Mouse (Mus musculus): ENCODE data around the gene Rnf227. TPM values are rescaled to one million over a fixed set of nuclear protein-coding genes. Genes with fewer than 3 reads are reported as not detected.

The Rnf227 gene
- polyA plus RNA-seq, 1 experiment, result 135 TPM

DNA sequence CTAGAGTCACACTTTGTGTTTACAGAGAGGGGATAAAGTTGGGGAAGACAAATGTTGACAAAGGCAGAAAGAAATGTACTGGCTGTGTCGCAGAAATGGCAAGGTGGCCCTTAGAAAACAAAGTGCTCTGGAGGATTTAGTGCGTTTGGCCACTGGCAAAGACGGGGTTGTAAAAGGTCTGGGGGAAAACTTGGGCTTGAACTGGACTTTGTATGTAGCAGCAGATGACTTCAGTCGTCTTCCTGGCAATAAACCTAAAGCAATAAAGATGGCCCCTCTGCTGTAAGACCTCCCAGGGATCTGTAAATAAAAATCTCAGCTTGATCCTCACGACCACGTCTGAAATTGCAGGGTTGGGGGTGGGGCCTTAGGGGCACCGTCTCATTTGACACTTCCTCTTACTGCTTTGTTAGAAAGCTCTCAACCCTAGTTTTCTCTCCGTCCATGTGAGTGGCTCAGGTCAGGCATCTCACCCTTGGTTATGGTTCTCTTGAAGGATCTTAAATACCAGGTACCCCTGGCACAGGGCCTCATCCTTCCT is 7.5 kb upstream of the Rnf227 start:
- H3K4me3 ChIP-seq (replicated peaks; ENCODE audit: insufficient read depth, low read depth, low read length), result no peak overlapping the region
- TF ChIP-seq CTCF (IDR thresholded peaks at IDR 0.05; ENCODE audit: borderline replicate concordance, insufficient read depth, low read depth, low read length), result no peak
- TF ChIP-seq POLR2A (IDR thresholded peaks at IDR 0.05; ENCODE audit: borderline replicate concordance, insufficient read depth, low read length), result no peak
- H3K4me1 ChIP-seq (ENCODE audit: control insufficient read depth, insufficient read depth, low read length), result peaks cover 5% of the 10 kb centered on the region; the same call in 1 of the 2 replicates
- no peaks in the 10 kb centered on the region for H3K27me3 ChIP-seq (ENCODE audit: control insufficient read depth, insufficient read depth, low read length)
- DNase-seq, result no peak
- no peak overlapping the region for H3K27ac ChIP-seq (ENCODE audit: insufficient read depth, low read length)
- 60% methylated on average over 8 of the region's 8 CpGs for WGBS

DNA sequence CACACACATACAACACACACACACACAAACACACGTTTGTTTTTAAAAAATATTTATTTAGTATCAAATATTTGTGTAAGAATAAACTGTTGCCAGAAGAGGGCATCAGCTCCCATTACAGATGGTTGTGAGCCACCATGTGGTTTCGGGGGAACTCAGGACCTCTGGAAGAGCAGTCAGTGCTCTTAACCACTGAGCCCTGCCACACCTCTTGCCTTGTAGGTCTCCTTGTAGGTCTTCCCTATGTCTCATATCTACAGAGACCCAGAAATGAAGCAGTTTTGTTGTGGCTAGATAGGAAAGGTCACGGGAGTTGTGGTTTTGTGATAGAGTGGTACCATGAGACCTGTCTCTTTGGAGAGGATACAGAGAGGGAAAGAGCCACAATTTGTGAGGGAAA is 6.3 kb upstream of the Rnf227 start:
- Histone ChIP-seq H3K27me3 (ENCODE audit: control insufficient read depth, insufficient read depth, low read length) (no peaks in the 10 kb centered on the region), H3K4me1 (ENCODE audit: control insufficient read depth, insufficient read depth, low read length) (peaks cover 5% of the 10 kb centered on the region; the same call in 1 of the 2 replicates), H3K27ac (ENCODE audit: insufficient read depth, low read length) (no peak overlapping the region), H3K4me3 (replicated peaks; ENCODE audit: insufficient read depth, low read depth, low read length) (no peak overlapping the region)
- TF ChIP-seq POLR2A (IDR thresholded peaks at IDR 0.05; ENCODE audit: borderline replicate concordance, insufficient read depth, low read length) (no peak), CTCF (IDR thresholded peaks at IDR 0.05; ENCODE audit: borderline replicate concordance, insufficient read depth, low read depth, low read length) (no peak)
- 62% methylated on average over 3 of the region's 3 CpGs for WGBS
- DNase-seq, result no peak

DNA sequence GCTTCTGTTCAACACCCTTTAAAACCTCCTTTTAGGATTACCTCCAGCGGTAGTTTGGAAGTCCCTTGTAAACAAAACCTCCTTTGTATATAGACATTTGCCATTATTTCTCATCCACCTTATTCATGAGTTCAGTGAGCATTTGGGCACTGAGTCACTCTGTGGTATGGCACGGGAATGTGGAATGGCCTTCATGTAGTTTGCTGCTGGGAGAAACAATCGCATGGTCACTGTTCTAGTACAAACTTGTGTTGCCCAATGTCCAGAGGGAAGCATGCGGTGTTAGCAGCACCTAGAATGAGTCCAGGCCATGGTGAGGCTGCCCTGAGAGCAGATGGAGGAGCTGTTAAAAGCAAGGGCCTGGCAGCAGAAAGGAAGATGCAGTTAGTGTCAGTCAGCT is 5.5 kb upstream of the Rnf227 start:
- 81% methylated on average over 4 of the region's 4 CpGs for WGBS
- Histone ChIP-seq H3K4me3 (replicated peaks; ENCODE audit: insufficient read depth, low read depth, low read length) (no peak overlapping the region), H3K4me1 (ENCODE audit: control insufficient read depth, insufficient read depth, low read length) (peaks cover 5% of the 10 kb centered on the region; the same call in 1 of the 2 replicates), H3K27ac (ENCODE audit: insufficient read depth, low read length) (no peak overlapping the region), H3K27me3 (ENCODE audit: control insufficient read depth, insufficient read depth, low read length) (no peaks in the 10 kb centered on the region)
- DNase-seq, result no peak
- TF ChIP-seq CTCF (IDR thresholded peaks at IDR 0.05; ENCODE audit: borderline replicate concordance, insufficient read depth, low read depth, low read length) (no peak), POLR2A (IDR thresholded peaks at IDR 0.05; ENCODE audit: borderline replicate concordance, insufficient read depth, low read length) (no peak)

DNA sequence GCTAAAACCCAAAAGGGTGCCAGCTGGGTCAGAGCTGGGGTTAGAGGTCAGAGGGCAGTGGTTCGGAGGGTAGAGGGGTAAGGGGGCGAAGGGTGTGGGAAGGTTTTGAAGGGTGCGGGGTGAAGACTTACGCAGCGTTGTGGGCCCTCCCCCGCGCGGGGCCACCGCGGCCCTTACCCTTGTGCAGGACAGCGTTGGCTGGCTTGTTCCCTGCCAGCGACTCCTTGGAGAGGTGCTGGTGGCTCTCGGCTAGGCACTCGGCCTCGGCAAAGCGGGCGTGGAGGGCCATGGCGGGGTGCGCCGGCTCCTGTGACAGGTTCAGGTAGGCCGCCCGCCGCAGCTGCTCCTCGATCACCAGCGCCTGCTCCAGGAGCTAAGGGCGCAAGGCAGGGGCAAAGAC is 6.2 kb downstream of the Rnf227 start:
- no peak for DNase-seq
- no peak overlapping the region for H3K27ac ChIP-seq (ENCODE audit: insufficient read depth, low read length)
- H3K4me1 ChIP-seq (ENCODE audit: control insufficient read depth, insufficient read depth, low read length), result no peaks in the 10 kb centered on the region; the same call in 1 of the 2 replicates
- H3K27me3 ChIP-seq (ENCODE audit: control insufficient read depth, insufficient read depth, low read length), result no peaks in the 10 kb centered on the region
- 87% methylated on average over 24 of the region's 26 CpGs for whole genome bisulfite sequencing
- TF ChIP-seq POLR2A (IDR thresholded peaks at IDR 0.05; ENCODE audit: borderline replicate concordance, insufficient read depth, low read length), result no peak
- TF ChIP-seq CTCF (IDR thresholded peaks at IDR 0.05; ENCODE audit: borderline replicate concordance, insufficient read depth, low read depth, low read length), result no peak
- H3K4me3 ChIP-seq (replicated peaks; ENCODE audit: insufficient read depth, low read depth, low read length), result no peak overlapping the region

DNA sequence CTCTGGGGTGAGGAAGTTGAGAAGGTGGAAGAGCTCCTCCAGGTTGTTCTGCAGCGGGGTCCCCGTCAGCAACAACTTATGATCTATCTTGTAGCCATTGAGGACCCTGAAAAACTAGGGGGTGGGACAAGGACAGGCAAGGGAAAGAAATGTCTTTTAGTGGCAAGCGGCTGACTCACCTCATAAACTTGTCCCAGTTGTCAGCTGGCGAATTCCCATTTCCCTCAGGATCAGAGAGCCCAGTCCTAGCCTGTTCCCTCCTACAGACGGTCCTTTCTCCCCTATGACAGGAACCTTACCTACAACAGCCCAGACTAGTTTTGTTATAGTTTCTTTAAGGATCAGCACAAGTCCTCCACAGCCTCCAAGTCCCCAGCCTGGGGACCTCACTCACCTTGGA is 16.3 kb downstream of the Rnf227 start:
- WGBS, result 94% methylated on average over 5 of the region's 5 CpGs
- no peak overlapping the region for H3K4me3 ChIP-seq (replicated peaks; ENCODE audit: insufficient read depth, low read depth, low read length)

DNA sequence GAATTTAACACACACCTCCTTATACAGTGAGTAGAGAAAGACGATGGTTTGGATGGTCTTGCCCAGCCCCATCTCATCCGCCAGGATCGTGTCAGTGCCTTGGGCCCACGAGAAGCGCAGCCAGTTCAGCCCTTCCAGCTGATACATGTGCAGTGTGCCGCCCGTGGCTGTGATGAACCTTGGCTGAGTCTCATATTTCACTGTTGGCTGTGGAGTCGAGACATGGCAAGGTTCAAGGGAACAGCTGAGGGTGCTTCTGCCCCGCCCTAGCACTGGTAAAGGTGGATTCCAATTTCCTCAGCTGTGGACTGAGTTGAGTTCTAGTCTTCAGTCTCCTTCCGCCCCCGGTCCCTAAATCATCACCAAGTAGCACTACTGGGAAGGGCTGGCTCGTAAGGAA is 17.4 kb downstream of the Rnf227 start:
- Histone ChIP-seq H3K4me3 (replicated peaks; ENCODE audit: insufficient read depth, low read depth, low read length) (no peak overlapping the region), H3K27me3 (ENCODE audit: control insufficient read depth, insufficient read depth, low read length) (no peaks in the 10 kb centered on the region), H3K27ac (ENCODE audit: insufficient read depth, low read length) (no peak overlapping the region), H3K4me1 (ENCODE audit: control insufficient read depth, insufficient read depth, low read length) (no peaks in the 10 kb centered on the region)
- 74% methylated on average over 12 of the region's 12 CpGs for WGBS
- DNase-seq, result no peak
- no peak for TF ChIP-seq CTCF (IDR thresholded peaks at IDR 0.05; ENCODE audit: borderline replicate concordance, insufficient read depth, low read depth, low read length)

More for the DNA sequence above, 16.3 kb downstream of the Rnf227 start:
- DNase-seq, result no peak
- no peaks in the 10 kb centered on the region for H3K4me1 ChIP-seq (ENCODE audit: control insufficient read depth, insufficient read depth, low read length)
- H3K27me3 ChIP-seq (ENCODE audit: control insufficient read depth, insufficient read depth, low read length), result no peaks in the 10 kb centered on the region
- no peak overlapping the region for H3K27ac ChIP-seq (ENCODE audit: insufficient read depth, low read length)
- TF ChIP-seq CTCF (IDR thresholded peaks at IDR 0.05; ENCODE audit: borderline replicate concordance, insufficient read depth, low read depth, low read length) (no peak), POLR2A (IDR thresholded peaks at IDR 0.05; ENCODE audit: borderline replicate concordance, insufficient read depth, low read length) (no peak)

DNA sequence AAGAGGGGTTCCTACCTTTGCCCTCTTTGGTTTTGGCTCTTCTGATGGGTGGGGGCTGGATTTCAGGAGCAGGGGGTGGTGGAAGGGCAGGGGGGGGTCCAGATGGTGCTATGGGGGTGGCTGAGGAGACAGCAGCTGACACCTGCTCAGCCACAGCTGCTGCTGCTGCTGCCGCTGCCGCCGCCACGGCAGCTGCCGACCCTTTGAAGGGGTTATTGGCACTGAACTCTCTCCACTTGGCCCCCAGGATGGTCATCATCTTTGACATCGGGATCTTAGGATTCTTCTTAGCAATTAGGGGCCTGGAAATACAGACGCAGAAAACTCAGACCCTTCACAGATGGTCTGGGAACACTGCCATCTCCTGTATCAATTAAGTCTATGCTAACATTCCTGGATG is 21.8 kb downstream of the Rnf227 start:
- peaks cover 19% of the 10 kb centered on the region for H3K4me1 ChIP-seq (ENCODE audit: control insufficient read depth, insufficient read depth, low read length)
- no peak overlapping the region for H3K27ac ChIP-seq (ENCODE audit: insufficient read depth, low read length)
- no peak for DNase-seq
- no peaks in the 10 kb centered on the region for H3K27me3 ChIP-seq (ENCODE audit: control insufficient read depth, insufficient read depth, low read length)
- no peak overlapping the region for H3K4me3 ChIP-seq (replicated peaks; ENCODE audit: insufficient read depth, low read depth, low read length)
- WGBS, result 46% methylated on average over 7 of the region's 7 CpGs
- TF ChIP-seq POLR2A (IDR thresholded peaks at IDR 0.05; ENCODE audit: borderline replicate concordance, insufficient read depth, low read length) (no peak), CTCF (IDR thresholded peaks at IDR 0.05; ENCODE audit: borderline replicate concordance, insufficient read depth, low read depth, low read length) (no peak)

DNA sequence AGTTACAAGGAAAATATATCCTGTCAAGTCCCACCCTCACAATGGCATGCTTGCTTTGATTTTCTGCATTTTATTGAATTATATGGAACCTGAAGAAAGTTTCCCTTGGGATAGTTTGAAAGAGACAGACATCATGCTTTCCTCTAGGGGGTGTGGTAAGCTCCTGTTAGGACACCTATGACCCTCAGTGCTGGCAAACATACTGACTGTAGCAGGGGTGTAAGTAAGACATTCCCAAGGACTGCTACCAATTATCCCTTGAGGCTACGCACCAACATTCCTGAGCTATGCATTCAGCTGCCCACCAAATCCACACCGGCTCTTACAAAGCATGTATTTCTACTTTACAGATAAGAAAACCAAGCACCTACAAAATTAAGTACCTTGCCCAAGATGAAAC is 22.2 kb downstream of the Rnf227 start:
- H3K4me1 ChIP-seq (ENCODE audit: control insufficient read depth, insufficient read depth, low read length), result peaks cover 19% of the 10 kb centered on the region
- no peak overlapping the region for H3K4me3 ChIP-seq (replicated peaks; ENCODE audit: insufficient read depth, low read depth, low read length)
- H3K27ac ChIP-seq (ENCODE audit: insufficient read depth, low read length), result no peak overlapping the region
- 92% methylated on average over 2 of the region's 2 CpGs for WGBS
- DNase-seq, result no peak
- no peak for TF ChIP-seq CTCF (IDR thresholded peaks at IDR 0.05; ENCODE audit: borderline replicate concordance, insufficient read depth, low read depth, low read length)
- no peak for TF ChIP-seq POLR2A (IDR thresholded peaks at IDR 0.05; ENCODE audit: borderline replicate concordance, insufficient read depth, low read length)
- no peaks in the 10 kb centered on the region for H3K27me3 ChIP-seq (ENCODE audit: control insufficient read depth, insufficient read depth, low read length)

All from cerebellum, adult 2 months (tissue).